Mouse (Mus musculus): ENCODE measurements around the gene Pnldc1.
"Not testable (repeated sequence)": the region's sequence is repeated elsewhere in the genome, so short reads cannot be mapped to it uniquely, and the experiment has no call there.

The Pnldc1 gene

DNA sequence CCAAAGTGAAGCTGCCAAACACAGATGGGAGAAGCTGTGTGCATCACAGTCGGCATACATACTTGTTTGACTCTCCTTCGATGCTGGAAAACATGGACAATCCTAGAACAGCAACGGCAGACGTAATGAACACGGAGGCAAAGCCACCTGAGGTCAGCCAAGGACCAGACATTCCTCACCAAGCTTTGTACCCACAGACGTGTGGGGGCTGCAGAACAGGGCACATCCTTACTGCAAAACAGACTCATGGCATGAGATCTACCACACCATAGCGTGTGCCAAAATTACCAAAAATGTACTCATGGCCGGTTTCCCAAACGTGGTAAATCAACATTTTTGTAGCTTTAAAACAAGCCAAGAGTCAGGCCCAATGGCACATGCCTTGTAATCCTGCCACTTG, 3.6 kb downstream of the Pnldc1 start:
- DNase-seq = no peak

DNA sequence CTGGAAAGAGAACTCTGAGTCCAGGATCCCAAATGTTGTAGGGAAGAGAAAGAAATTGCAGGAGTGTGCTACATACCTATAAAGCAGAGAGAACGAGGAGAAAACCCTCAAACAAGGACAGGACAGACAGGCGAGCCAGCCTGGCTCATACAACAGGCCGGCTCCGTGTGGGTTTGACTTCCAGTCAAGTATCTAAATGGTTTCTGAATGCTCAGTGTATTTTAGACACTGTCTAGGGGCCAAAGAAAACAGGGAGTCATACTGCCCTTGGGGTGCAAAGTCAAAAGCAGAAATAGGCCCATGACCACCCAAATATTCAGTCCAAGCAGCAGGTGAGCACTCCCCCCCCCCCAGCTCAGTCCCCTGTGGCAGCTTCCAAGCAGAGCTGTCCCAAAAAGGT, 4.2 kb downstream of the Pnldc1 start:
- no peak for DNase-seq

DNA sequence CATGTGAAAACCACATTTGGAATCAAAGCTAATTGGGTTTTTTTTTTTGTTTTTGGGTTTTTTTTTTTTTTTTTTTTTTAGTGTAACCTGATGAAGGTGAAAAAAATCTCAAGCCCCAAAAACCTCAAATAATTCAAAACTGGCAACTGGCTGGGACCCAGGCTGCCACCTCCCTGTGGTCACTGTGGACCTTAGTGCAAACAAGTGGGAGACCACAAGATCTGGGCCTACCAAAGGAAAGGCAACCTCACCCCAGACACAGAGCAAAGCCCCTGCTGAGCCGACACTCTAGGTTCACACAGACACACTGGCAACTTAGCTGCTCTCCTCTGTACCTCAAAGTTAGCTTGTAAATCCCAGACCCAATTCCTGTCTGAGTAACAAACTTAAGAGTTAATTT, 5.7 kb downstream of the Pnldc1 start:
- DNase-seq = no peak

DNA sequence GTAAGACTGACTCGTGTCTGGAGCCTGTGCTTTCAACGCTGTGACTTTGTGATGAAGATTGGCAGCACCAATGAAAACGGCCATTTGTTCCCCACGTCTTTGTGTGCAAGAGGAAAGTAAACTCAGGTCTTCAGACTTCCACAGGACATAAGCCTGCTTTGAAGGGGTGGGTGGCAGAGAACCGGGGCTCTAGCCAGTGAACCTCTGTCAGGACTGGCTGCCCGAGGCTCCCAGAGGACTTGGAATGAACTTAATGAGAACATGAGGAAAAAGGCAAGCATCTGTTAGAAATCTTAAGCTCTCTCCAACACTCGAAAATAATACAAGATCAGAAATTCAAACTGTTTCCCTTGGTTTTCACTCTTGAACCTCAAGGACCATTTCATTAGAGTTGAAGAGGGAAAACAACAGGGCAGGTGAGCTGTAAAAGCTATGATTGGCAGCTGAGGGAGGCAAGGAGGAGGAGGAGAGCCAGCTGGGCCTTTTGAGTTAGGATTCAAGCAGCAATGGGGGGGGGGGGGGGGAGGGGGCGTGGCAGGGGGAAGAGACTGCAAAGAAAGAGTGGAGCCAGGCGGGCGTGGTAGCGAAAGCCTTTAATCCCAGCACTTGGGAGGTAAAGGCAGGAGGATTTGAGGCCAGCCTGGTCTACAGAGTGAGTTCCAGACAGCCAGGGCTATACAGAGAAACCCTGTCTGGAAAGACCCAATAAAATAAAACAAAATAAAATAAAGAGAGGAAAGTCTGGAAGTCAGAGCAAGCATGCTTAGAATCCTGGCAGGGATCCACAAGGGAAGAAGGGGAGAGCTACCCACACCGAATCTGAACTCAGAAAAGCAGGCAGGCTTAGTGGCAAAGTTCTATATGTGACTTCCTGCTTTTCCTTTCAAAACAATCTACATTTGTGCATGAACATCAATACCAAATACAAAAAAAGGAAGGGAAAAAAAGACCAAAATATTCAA, 6.4 kb downstream of the Pnldc1 start:
- no peak for DNase-seq

DNA sequence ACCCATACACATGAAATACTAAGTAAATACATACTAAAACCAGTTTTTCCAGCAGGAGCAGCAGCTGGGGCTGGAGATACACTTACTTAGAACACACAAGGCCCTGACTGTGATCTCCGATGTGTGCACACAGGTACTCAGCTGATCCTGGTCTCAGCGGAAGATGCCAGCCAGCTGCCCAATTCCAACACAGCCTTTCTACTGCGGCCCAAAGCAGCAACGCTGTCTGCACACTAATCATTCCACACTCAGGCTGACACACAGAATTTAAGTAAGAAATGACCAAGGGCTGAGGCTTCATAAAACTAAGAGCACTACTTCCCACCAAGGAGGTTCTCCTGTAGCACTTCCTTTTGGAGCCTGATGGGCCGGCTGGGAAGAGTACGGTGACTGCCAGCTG, 7.7 kb downstream of the Pnldc1 start:
- DNase-seq = no peak

DNA sequence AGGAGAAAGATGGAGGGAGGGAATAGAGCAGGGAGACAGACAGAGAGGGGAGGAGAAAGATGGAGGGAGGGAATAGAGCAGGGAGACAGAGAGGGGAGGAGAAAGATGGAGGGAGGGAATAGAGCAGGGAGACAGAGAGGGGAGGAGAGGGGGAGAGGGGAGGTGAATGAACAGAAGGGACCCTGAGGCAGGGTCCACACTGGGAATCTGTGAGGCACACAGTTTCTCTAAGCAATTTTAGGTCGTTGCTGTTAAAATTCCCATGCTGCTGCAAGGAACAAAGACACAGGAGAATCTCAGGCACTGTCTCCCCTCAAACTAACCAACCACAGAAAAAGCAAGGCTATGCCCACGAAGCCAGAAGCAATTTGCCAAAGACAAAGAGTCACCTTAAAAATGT, 11.4 kb downstream of the Pnldc1 start:
- not testable (repeated sequence) for DNase-seq

DNA sequence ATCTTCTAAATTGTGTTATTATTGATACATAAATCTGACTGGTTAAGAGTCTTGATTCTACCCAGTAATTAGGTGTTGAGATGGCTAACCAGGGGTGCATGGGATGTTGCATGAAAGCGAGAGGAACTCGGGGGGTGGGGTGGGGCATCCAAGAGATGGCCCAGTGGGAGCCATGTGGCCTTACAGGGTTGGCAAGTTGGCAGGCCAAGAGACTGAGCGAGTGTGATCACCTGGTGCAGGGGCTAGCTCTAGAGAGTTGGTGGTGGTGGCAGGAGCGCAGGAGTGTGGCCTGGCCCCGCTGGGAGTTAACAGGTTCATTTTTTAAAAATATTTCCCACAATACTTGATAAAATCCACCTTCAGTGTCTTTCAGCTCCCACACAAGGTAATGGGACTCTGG, 12.4 kb downstream of the Pnldc1 start:
- DNase-seq = no peak

DNA sequence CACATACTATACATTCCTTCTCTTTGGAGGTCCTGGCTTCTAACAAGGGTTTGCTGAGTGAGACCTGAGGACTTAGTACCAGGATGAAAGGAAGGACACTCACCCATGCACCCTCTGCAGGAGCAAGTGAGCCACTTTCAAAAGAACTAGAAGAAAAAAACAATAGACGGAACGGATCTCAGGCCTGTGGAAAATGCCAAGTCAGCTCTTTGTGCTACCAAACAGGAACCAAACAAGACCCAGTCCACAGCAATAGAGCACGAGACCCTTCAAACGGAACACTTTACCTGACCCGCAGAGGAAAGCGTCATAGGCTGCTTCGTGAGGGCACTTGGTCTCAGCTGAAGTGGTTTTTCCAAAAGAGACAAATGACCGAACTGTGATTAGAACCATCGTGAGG, 18.0 kb downstream of the Pnldc1 start:
- no peak for DNase-seq

DNA sequence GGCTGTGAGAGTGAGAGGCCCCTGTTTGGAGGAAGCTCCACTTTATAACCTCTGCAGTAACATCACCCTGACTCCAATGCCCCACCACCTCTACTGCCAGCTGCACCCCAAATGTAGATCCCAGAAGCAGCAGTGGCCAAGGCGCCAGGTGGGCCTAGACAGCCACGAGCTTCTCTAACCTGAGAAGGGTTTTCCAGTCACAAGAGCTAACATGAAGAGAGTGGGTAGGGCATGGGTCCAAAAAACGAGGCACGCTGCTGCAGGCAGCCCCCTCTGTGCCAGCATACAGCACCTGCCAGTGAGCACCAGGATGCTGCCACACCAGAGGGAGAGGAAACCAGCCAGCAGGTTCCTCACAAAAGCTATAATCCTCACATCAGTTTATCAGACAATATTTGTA, 19.0 kb downstream of the Pnldc1 start:
- no peak for DNase-seq

DNA sequence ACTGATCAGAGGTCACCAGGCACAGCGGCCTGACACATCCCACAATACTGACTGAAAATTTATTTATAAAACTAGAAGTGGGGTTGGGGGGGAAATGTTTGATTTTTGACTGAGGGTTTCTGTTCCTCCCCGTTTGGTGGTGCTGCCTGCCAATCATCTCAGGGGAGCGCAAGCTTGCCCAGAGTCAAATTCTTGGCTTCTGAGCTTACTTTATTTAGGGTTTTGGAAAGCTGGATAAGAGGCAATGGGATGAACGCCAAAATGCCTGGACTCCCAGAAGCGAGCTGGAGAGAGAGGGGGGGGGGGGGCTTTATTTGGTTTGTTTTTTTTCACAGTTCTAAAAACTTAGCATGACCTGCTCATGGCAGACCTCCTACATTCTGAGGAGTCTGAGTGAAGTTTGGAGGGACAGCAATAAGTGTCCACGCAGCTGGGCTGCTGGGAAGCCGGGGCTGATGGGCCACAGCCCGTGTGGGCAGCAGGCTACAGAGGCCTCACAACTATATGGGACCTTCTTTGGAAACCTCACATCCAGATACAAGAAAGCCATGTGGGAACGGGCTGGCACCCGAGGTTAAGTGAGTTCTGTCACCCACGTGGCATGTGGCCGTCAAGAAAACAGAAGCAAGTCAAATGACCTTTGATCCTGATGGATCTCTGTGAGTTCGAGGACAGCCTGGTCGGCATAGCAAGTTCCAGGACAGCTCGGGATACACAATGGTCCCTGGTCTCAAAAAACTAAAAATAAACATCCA, 22.8 kb downstream of the Pnldc1 start:
- DNase-seq = peak; percentile 37

DNA sequence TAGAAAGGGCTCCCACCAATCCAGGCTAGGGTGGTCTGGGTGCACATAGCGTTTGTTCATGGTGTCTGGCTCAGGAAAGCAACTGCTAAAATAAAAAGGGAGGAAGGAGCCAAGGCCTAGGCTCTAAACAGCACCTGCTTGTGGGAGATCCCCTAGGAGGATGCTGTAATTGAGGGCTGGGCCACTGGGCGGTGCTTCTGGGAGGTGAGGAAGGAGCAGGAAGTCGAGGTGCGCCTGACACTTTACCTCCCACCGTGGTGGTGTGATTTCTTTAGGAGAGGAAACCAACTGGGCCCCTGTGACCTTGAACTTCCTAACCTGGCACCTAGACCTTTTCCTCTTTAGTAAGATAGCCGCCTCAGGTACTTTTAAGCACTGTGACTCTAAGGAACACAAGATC, 23.4 kb downstream of the Pnldc1 start:
- no peak for DNase-seq

DNA sequence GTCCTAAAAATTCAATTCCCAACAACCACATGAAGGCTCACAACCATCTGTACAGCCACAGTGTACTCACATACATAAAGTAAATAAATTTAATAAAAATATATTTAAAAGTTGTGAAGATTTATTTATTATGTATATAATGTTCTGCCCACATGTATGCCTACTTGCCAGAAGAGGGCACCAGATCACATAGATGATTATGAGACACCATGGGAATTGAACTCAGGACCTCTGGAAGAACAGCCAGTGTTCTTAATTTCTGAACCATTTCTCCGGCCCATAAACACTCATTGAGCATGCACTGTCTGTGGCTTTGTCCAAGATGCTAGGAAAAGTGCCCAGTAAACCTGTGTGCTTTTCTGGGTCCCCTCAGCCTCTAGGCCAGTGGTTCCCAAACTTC, 28.8 kb downstream of the Pnldc1 start:
- DNase-seq = no peak

DNA sequence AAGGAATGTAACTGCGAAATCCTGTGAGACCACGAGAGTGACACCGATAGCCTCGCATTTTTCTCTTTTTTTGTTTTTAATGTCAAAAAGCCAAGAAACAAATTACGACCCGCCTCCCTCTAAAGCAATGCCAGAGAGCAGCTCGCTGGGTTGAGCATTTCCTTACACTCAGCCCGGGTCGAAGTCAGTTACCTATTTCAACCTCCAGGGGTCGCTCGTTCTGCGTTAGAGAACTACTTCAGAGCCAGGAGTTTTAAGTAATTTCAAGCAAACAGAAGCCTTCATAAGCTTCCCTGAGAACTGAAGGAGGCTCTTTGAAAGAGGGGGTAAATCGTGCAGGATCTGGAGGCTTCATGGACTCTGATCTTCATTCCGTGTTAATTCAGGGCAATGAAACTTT, 29.9 kb downstream of the Pnldc1 start:
- DNase-seq = peak; percentile 91

DNA sequence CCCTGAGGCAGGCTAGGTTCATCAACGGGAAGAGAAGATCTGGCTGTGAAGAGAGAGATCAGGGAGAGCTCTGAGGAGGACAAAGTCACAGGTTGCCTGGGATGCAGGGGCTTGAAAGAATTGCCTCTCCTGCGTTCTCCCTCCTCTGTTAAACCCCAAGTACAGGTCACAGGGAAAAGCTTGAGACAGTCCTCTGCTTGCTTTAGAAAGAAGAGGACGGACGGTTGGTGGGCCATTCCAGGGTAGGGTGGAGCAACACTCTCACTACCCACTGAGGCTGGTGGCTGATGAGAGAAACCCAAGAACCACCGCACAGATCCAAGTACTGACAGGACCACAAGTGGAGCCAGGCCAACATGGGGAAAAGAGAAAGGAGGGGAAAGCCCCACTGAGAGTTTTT, 34.3 kb downstream of the Pnldc1 start, which contains the start of gene Mrgprh:
Mrgprh (plus strand) TSS at position 301 of the 400 bp plus-strand sequence.
- DNase-seq = no peak

DNA sequence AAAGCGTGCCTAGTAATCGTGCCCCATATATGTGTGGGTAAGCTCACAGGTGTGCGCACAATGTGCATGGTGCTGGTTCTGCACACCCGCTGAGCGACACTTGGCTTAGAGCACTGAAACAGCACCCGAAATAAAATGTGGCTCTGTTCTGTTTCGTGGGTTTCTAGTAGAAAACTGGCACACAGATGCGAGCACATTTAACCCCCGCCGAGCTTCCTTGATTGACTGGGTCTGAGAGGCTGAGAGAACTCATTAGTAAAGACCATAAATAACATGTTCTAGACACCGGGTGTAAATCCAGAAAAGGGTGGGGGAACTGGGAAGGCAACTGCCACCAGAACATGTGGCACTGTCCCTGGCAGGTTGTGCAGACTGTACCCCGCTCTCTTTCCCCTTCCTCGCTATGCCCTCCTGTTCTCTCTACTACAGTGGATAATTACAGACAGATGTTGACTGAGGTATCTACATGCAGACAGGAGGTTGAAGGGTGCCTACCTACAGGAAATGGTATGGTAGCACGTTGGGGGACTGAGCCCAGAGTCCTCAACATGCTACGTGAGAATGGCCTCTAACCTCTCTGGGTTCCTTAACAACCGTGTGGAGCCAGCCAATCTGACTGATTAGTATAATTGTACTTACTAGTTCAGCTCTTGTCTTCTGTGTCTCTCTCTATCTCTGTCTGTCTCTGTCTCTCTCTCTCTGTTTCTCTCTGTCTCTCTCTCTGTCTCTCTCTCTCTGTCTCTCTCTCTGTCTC, 37.6 kb downstream of the Pnldc1 start:
- DNase-seq = no peak

DNA sequence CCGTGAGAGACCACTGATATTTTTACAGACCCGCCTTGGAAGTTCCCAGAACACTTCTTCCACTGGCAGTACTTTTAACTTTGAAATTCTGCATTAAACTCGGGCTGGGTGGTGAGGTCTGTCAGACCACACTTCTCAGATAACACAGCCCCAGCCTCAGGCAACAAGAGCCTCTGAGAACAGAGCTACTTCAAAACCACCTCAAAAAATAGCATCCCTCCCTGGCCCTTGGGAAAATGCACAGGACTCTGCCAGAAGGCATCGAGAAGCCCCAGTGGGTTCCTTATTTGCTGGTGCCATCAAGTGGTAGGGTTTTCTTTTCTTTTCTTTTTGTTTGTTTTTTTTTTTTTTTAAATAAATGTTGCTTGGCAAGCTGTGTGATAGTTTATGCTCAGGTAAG, 41.4 kb downstream of the Pnldc1 start:
- no peak for DNase-seq

DNA sequence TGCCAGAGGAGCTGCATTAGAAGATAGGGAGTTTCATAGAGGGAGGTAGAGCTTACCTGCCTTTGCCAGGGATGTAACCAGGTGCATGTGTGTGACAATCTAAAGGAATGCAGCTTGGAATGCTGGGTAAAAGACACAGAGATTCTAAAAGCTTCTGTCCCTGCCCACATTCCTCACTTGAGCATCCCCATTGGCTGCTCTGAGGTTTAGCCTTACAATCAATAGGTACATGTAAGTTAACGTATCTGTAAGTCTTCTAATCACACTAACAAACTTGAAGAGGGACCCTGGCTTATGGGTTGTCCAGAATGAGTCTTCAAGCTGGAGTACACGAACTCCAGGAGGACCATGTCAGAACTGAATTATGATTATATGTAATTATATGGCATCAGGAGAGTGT, 42.0 kb downstream of the Pnldc1 start, which contains the start of gene Mas1:
Mas1 (minus strand) TSS at position 101 of the 400 bp plus-strand sequence.
- no peak for DNase-seq

DNA sequence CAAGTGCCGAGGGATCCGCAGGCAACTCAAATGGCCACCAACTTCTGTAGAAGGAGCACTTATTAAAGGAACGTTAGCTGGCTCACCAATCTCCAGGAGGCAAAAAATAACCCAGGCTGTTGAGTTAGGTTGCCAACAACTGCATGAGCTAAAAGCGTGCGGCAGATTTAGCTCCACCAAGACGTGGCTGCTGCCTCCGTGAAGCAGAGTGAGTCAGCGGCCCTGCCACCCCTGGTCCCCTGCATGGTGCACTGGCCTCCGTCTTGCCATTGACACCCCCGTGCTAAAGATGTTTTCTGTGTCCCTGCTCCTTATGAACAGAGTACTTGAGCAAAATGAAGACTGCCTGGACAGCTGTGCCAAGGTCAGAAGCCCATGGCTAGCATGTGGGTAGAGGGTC, 43.2 kb downstream of the Pnldc1 start:
- no peak for DNase-seq

DNA sequence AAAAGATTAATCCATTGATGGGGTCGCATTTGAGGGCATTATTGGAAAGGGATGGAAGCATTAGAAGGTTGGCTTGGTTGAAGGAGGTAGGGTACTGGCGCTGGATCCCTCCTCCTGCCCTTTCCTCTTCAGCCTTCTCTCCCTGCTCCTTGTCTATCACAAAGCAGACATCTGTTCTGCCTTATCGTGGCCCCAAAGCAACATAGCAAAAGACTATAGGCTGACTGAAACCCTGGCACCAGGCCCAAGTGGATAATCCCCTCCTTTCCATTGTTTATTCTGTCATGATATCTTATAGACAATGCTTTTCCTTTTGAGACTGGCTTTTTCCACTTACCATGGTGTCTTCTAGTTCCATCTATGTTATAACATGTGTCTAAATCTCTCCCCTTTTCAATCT, 44.6 kb downstream of the Pnldc1 start:
- no peak for DNase-seq

DNA sequence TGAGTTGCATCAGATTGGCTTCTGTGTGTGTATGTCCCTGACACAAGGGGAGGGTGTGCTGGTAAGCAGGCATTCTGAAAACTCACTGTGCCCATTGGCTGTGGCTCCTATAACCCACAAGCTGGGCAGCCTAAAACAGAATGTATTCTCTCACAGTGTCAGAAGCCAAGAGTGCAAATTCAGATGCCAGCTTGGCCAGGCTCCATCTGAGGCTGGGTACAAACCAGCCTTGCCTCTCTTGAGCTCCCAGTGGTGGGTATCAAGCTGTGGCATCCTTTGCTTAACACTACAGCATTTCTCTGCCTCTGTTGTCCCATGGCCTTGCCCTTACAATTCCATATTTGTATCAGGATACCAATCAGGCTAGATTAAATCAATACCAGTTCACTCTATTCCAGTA, 45.9 kb downstream of the Pnldc1 start:
- DNase-seq = no peak

DNA sequence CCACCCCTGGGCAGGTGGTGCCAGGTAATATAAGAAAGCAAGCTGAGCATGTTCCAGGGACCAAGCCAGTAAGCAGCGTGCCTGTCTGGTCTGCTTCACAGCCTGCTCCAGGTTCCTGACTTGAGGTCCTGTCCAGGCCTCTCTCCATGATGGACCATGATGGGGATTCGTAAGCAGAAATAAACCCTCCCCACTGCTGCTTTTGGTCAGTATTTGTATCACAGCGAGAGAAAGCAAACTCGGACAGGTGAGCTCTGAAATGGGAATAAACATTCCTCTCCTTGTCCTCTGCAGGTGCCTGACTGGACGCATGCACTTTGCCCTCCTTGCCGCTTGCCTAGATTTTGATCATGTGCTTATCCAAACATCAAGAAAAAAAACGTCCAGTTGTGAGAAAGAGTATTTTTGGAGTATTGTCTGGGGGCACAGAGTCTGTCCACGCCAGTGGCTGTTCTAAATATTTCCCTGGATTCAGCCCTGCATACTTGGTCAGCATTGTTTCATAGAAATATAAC, 51.0 kb downstream of the Pnldc1 start:
- DNase-seq = peak; percentile 43

DNA sequence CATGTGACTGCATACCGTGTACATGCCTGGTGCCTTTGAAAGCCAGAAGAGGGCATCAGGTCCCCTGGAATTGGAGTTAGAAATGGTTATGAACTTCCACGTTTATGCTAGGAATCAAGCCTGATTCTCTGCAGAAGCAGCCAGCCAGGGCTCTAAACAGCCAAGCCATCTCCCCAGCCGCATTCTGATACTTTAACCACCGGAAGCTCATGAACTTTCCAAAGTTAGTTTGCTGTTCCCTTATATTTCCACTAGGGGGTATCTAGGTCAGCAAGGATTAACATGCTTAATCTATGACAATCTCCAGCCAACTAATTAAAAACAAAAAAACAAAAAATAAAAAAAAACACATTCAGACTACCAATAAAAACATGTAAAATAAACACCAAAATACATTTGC, 52.0 kb downstream of the Pnldc1 start:
- DNase-seq = peak; percentile 38

DNA sequence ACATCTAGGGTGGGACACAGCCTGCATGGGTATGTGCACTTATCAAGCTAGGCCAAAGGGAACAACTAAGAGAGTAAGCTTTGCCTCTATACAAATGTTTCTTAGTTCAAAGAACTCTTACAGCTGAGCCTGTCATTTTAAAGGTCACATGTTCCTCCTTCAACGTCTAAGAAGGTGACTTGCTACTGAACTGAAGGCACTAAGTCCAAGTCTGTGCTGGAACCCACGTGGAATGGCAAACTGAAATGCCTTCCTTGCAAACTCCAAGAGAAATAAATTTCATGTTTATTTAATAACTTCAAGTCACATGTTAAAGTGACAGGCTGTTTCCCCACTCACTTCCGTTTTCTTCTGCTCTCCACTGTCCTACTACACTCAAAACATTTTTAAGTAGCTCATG, 52.6 kb downstream of the Pnldc1 start:
- no peak for DNase-seq

Measured in kidney, postnatal 10 days (tissue).